Mouse (Mus musculus) hindbrain, embryonic 12.5 days (tissue): Measurements from ENCODE around the gene Rab7. TPM values are rescaled to one million over a fixed set of nuclear protein-coding genes. Genes with fewer than 3 reads are reported as not detected.

Source experiments
- ATAC-seq: fragments of 200-750 bp; cut with Nextera tagmentation; 2 replicates; pipeline ENCODE4 v1.8.0; 2017; ENCODE audit warnings: moderate TSS enrichment; ENCODE audit not compliant: low FRiP score
- H3K27ac ChIP-seq: fragments of 300-500 bp; sonication (generic); 2 replicates; pipeline ENCODE4 v1.5.1; 2016; ENCODE audit warnings: mild to moderate bottlenecking
- H3K27me3 ChIP-seq: fragments of 300-500 bp; sonication (generic); 2 replicates; pipeline ENCODE4 v1.6.1; 2016; ENCODE audit warnings: mild to moderate bottlenecking
- H3K36me3 ChIP-seq: fragments of 300-500 bp; sonication (generic); 2 replicates; pipeline ENCODE4 v1.6.1; 2016; ENCODE audit warnings: mild to moderate bottlenecking
- H3K4me1 ChIP-seq: fragments of 300-500 bp; sonication (generic); 2 replicates; pipeline ENCODE4 v1.6.1; 2016
- H3K4me2 ChIP-seq: fragments of 300-500 bp; sonication (generic); replicated peaks from 2 replicates; pipeline ENCODE4 v1.6.1; 2016; ENCODE audit warnings: mild to moderate bottlenecking
- H3K4me3 ChIP-seq: fragments of 300-500 bp; sonication (generic); 2 replicates; pipeline ENCODE4 v1.5.1; 2016; ENCODE audit warnings: mild to moderate bottlenecking
- H3K9ac ChIP-seq: fragments of 300-500 bp; sonication (generic); 2 replicates; pipeline ENCODE4 v1.6.1; 2016; ENCODE audit warnings: mild to moderate bottlenecking, moderate library complexity
- H3K9me3 ChIP-seq: fragments of 300-500 bp; sonication (generic); replicated peaks from 2 replicates; pipeline ENCODE4 v1.6.1; 2016; ENCODE audit warnings: mild to moderate bottlenecking
- WGBS: fragments of 180-500 bp; shearing (Covaris S2); methylation state at CpG from one replicate; pipeline ENCODE4 v1.1.7; 2016; 5-methylcytosine and 5-hydroxymethylcytosine counted together
- polyA plus RNA-seq: library from polyadenylated mRNA; unstranded; fragments of >200 nt; fragmentation: Nextera tagmentation; extraction: Ambion mirVana; gene quantifications from 2 replicates; pipeline ENCODE4 v1.2.1, GENCODE M21; 2016

The Rab7 gene
- polyA plus RNA-seq, 1 experiment from 2014 or later: 218 TPM

DNA sequence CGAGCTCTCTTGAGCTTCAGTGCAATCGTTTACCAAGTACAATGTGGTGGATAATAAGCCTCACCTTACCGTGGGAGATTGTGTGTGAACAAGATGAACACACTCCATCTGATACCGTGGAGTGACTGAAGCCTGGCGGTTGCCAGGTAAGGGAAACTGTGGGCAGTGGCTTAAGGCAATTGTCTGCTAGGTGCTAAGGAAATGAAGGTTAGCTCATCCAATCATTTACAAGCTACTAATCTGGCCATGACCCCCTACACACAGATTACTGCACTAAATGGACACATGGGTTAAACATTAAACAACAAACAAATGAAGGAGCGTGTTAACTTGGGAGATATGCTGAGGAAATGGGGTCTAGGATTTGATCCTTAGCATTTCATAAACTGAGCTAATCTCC lies 3.9 kb upstream of the Rab7 start:
- 88% methylated on average over 6 of the region's 6 CpGs for WGBS

GRCm38 (mm10) chr6:88047853-88048252 lies 2.8 kb upstream of the Rab7 start:
- H3K4me3 ChIP-seq: no peak overlapping the region
- no peaks in the 10 kb centered on the region for H3K36me3 ChIP-seq
- ATAC-seq: no peak
- H3K27ac ChIP-seq: no peak overlapping the region
- H3K9me3 ChIP-seq: no peaks in the 10 kb centered on the region
- WGBS: 83% methylated on average over 5 of the region's 5 CpGs
- peaks cover 52% of the 10 kb centered on the region for H3K27me3 ChIP-seq
- peaks cover 15% of the 10 kb centered on the region for H3K4me1 ChIP-seq
- no peak overlapping the region for H3K9ac ChIP-seq
- H3K4me2 ChIP-seq: no peak overlapping the region

More for the DNA sequence above, 3.9 kb upstream of the Rab7 start:
- no peak overlapping the region for H3K27ac ChIP-seq
- no peaks in the 10 kb centered on the region for H3K36me3 ChIP-seq
- H3K9me3 ChIP-seq: no peaks in the 10 kb centered on the region
- H3K9ac ChIP-seq: no peak overlapping the region
- no peak for ATAC-seq
- H3K4me1 ChIP-seq: peaks cover 4% of the 10 kb centered on the region
- peaks cover 56% of the 10 kb centered on the region for H3K27me3 ChIP-seq
- no peak overlapping the region for H3K4me2 ChIP-seq
- no peak overlapping the region for H3K4me3 ChIP-seq

- Histone ChIP-seq H3K4me3 (peak overlapping the region; percentile 99), H3K27me3 (peaks cover 37% of the 10 kb centered on the region), H3K36me3 (no peaks in the 10 kb centered on the region), H3K4me2 (peak overlapping the region; percentile 42), H3K9me3 (no peaks in the 10 kb centered on the region), H3K4me1 (peaks cover 31% of the 10 kb centered on the region), H3K27ac (peak overlapping the region; percentile 64; the same call in 1 of the 2 replicates), H3K9ac (no peak overlapping the region)
- ATAC-seq: no peak
- 33% methylated on average over 3 of the region's 3 CpGs for WGBS
Measured at GRCm38 (mm10) chr6:88045406-88045766, 316 bp upstream of the Rab7 start.

GRCm38 (mm10) chr6:88044234-88044576 lies 865 bp downstream of the Rab7 start:
- 0% methylated on average over 3 of the region's 3 CpGs for WGBS
- H3K9me3 ChIP-seq: no peaks in the 10 kb centered on the region
- ATAC-seq: peak; percentile 14; the same call in 1 of the 2 replicates

GRCm38 (mm10) chr6:88042336-88042735 lies 2.7 kb downstream of the Rab7 start:
- Histone ChIP-seq H3K4me3 (no peak overlapping the region), H3K4me2 (no peak overlapping the region), H3K27me3 (peaks cover 9% of the 10 kb centered on the region), H3K27ac (no peak overlapping the region), H3K4me1 (peaks cover 31% of the 10 kb centered on the region), H3K9ac (no peak overlapping the region), H3K9me3 (no peaks in the 10 kb centered on the region), H3K36me3 (0 out of 2 replicates have a peak, but pooled peaks cover 9% of the 10 kb centered on the region)
- no peak for ATAC-seq
- WGBS: 89% methylated on average over 3 of the region's 3 CpGs

More at GRCm38 (mm10) chr6:88044234-88044576, 865 bp downstream of the Rab7 start:
- Histone ChIP-seq H3K36me3 (0 out of 2 replicates have a peak, but pooled peaks cover 4% of the 10 kb centered on the region), H3K4me1 (peaks cover 31% of the 10 kb centered on the region), H3K4me2 (peak overlapping the region; percentile 98), H3K9ac (peak overlapping the region; percentile 98), H3K27ac (no peak overlapping the region), H3K4me3 (peak overlapping the region; percentile 99), H3K27me3 (peaks cover 28% of the 10 kb centered on the region)

DNA sequence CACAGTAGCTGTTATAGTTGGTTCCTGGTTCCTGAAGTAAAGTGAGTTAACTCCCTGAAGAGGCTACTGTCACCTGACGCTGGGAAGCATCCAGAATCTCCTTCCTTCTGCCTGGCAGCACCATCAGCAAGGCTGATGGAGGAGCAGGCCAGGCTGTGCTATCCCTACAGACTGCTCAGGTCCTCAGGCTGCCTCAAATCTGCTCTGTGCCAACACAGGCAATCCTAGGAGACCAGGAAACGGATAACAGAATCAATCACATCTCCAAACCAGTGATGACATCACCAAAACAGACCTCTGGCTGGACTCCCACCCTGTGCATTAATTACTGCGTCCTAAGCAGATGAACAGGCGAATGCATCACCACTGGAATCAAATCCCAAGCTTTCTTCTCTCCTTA lies 3.8 kb downstream of the Rab7 start:
- no peaks in the 10 kb centered on the region for H3K9me3 ChIP-seq
- H3K36me3 ChIP-seq: peaks cover 13% of the 10 kb centered on the region; the same call in 1 of the 2 replicates
- H3K27me3 ChIP-seq: no peaks in the 10 kb centered on the region
- WGBS: 79% methylated on average over 4 of the region's 4 CpGs
- no peak overlapping the region for H3K27ac ChIP-seq
- no peak for ATAC-seq
- H3K4me1 ChIP-seq: peaks cover 31% of the 10 kb centered on the region
- no peak overlapping the region for H3K9ac ChIP-seq
- no peak overlapping the region for H3K4me2 ChIP-seq
- H3K4me3 ChIP-seq: no peak overlapping the region

- WGBS: 96% methylated on average over 4 of the region's 4 CpGs
- no peak for ATAC-seq
- Histone ChIP-seq H3K9ac (no peak overlapping the region), H3K27me3 (no peaks in the 10 kb centered on the region), H3K4me3 (no peak overlapping the region), H3K4me1 (peaks cover 31% of the 10 kb centered on the region), H3K4me2 (no peak overlapping the region), H3K9me3 (no peaks in the 10 kb centered on the region), H3K27ac (no peak overlapping the region), H3K36me3 (peaks cover 24% of the 10 kb centered on the region; the same call in 1 of the 2 replicates)
Measured at GRCm38 (mm10) chr6:88039426-88039825, 5.6 kb downstream of the Rab7 start.

- Histone ChIP-seq H3K9me3 (no peaks in the 10 kb centered on the region), H3K4me1 (peaks cover 14% of the 10 kb centered on the region), H3K9ac (no peak overlapping the region), H3K27me3 (no peaks in the 10 kb centered on the region), H3K4me2 (no peak overlapping the region), H3K27ac (no peak overlapping the region), H3K36me3 (peaks cover 24% of the 10 kb centered on the region; the same call in 1 of the 2 replicates), H3K4me3 (no peak overlapping the region)
- no peak for ATAC-seq
- 91% methylated on average over 4 of the region's 4 CpGs for WGBS
Measured at GRCm38 (mm10) chr6:88037471-88038045, 7.5 kb downstream of the Rab7 start.

DNA sequence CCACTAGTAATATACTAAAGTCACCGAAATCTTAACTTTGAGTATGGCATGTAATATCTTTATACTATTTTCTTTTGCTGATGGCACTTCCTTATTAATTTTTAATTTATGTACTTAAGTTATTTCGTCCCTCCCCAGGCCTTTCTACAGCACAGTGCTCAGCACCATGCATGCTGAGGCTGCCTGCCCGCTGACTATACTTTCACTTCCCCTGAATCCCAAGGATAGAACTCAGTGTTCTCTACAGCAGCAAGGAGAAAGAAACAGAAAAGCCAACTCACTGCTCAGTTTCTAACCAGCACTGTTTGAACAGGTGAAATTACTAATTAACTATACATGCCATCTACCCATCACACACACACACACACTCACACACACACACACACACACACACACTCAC lies 11.6 kb downstream of the Rab7 start:
- WGBS: 93% methylated on average over 3 of the region's 3 CpGs
- ATAC-seq: no peak
- Histone ChIP-seq H3K27ac (no peak overlapping the region), H3K4me3 (no peak overlapping the region), H3K36me3 (peaks cover 22% of the 10 kb centered on the region; the same call in 1 of the 2 replicates), H3K4me2 (no peak overlapping the region), H3K27me3 (no peaks in the 10 kb centered on the region), H3K9me3 (no peaks in the 10 kb centered on the region), H3K9ac (no peak overlapping the region), H3K4me1 (no peaks in the 10 kb centered on the region)

GRCm38 (mm10) chr6:88030432-88030831 lies 14.6 kb downstream of the Rab7 start:
- Histone ChIP-seq H3K27me3 (no peaks in the 10 kb centered on the region), H3K4me3 (no peak overlapping the region), H3K9ac (no peak overlapping the region), H3K27ac (no peak overlapping the region), H3K4me1 (no peaks in the 10 kb centered on the region), H3K36me3 (peaks cover 15% of the 10 kb centered on the region), H3K9me3 (no peaks in the 10 kb centered on the region), H3K4me2 (no peak overlapping the region)
- ATAC-seq: no peak
- 93% methylated on average over 2 of the region's 2 CpGs for WGBS

GRCm38 (mm10) chr6:88027390-88027789 lies 17.7 kb downstream of the Rab7 start:
- Histone ChIP-seq H3K4me3 (no peak overlapping the region), H3K4me2 (no peak overlapping the region), H3K27me3 (no peaks in the 10 kb centered on the region), H3K36me3 (peaks cover 19% of the 10 kb centered on the region), H3K4me1 (no peaks in the 10 kb centered on the region), H3K27ac (no peak overlapping the region), H3K9ac (no peak overlapping the region), H3K9me3 (no peaks in the 10 kb centered on the region)
- ATAC-seq: no peak
- WGBS: 87% methylated on average over 5 of the region's 5 CpGs

GRCm38 (mm10) chr6:88023316-88023890 lies 21.7 kb downstream of the Rab7 start:
- no peak overlapping the region for H3K4me2 ChIP-seq
- WGBS: 98% methylated on average over 10 of the region's 10 CpGs
- no peak overlapping the region for H3K27ac ChIP-seq
- peaks cover 3% of the 10 kb centered on the region; the same call in 1 of the 2 replicates for H3K4me1 ChIP-seq
- no peak overlapping the region for H3K4me3 ChIP-seq
- no peaks in the 10 kb centered on the region for H3K9me3 ChIP-seq
- H3K27me3 ChIP-seq: no peaks in the 10 kb centered on the region
- H3K9ac ChIP-seq: no peak overlapping the region
- ATAC-seq: no peak
- peaks cover 11% of the 10 kb centered on the region for H3K36me3 ChIP-seq

- Histone ChIP-seq H3K27me3 (no peaks in the 10 kb centered on the region), H3K9me3 (no peaks in the 10 kb centered on the region), H3K36me3 (peaks cover under 1% of the 10 kb centered on the region; the same call in 1 of the 2 replicates), H3K4me1 (peaks cover 6% of the 10 kb centered on the region; the same call in 1 of the 2 replicates), H3K4me3 (no peak overlapping the region), H3K27ac (no peak overlapping the region), H3K4me2 (no peak overlapping the region), H3K9ac (no peak overlapping the region)
- WGBS: 88% methylated on average over 2 of the region's 2 CpGs
- ATAC-seq: no peak
Measured at GRCm38 (mm10) chr6:88019154-88019553, 25.9 kb downstream of the Rab7 start.
